Mouse (Mus musculus): ENCODE data around the gene Cd247. TPM values are rescaled to one million over a fixed set of nuclear protein-coding genes. Genes with fewer than 3 reads are reported as not detected.
"Not testable (repeated sequence)": the region's sequence is repeated elsewhere in the genome, so short reads cannot be mapped to it uniquely, and the experiment has no call there.

Cd247 gene
- 1 to 10 TPM in 1 of 2 experiments, under 1 TPM in 1; 0.67 to 2.3 TPM for total RNA-seq (2021)
- long read RNA-seq, experiment 1, result 0 reads
- long read RNA-seq, experiment 2, partial matches to known transcripts, result 0 of 2 reads
- long read RNA-seq, experiment 2, other reads (novel, unspliced or antisense), result 1 of 2 reads

DNA sequence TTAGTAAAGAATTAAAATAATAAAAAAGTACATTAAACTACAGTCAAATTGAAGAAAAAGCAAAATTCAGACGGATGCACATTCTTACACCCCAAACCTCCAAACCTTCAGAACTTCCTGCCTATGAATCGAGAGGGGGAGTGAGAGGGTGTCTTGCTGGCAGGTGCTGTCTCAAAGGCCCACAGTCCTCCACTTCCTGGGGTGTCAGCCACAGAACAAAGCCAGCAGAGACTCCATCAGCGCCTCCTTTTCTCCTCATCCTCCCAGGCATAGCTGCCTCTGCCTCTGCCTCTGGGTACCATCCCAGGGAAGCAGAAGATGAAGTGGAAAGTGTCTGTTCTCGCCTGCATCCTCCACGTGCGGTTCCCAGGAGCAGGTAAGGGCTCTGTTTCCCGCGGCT lies at the start of gene Cd247:
TSS of gene Cd247 (plus strand) at position 171 of the 400 bp plus-strand sequence.
- intact Hi-C loops (cut with DNase I), result no loop called here
- DNase-seq, result no peak

DNA sequence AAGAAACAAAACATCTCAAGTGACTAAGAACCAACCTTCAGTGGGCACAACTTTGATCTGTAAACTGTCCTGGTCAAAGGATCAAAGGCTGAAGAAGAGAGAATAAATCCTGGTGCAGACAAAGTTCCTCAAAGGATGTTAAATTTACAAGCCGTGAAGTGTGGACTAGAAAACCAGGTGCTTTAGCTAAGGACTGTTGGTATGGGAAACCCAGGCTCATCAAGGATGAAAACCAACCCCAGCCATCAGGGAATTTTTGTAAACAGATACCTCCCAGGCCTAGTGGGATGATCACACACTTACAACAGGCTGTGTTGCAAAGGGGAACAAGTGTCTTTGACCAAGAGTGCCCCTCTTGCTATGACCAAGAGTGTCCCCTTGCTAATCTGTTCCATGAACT lies 49.5 kb upstream of the Cd247 start:
- DNase-seq, result no peak
- intact Hi-C loops (cut with DNase I), result loop anchor here (5.0 kb wide), 1 partner anchor 152 kb away; no protein-coding TSS in a partner anchor

DNA sequence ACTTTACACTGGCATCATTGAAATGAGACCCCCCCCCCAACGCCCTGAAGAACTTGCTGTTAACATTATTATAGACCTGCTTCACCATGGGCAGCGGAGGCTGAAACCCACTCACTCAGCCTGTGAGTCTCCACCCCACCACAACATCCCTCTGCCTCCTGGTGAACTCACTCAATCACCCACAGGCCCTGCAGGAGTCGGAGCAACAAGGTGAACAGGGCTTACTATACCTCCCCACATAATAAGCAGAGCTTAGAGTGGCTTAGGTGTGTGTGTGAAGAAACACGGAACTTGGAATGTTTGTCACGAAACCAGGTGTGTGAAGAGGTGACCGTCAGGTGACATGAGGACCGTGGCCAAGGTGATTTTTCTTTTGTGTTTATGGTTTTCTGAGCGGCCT lies 46.5 kb upstream of the Cd247 start:
- intact Hi-C loops (cut with DNase I), result no loop called here

DNA sequence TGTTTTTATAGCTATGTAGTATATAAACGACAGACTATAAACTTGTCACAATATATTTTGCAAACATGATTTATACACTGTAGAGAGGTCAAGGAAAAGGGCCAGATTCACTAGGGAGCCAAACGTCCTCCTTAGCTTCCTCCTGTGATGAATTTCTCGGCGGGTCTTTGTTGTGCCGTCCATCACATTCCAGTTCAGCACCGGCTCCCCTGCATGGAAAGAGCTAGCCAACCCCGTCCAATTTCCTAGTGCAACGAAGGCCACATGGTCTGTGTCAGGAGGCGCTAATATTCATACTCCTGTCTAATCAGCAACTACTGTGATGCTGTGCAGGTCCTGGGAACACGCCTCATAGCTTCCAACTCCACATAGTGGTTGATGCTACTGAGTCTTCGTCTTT lies 40.4 kb upstream of the Cd247 start:
- intact Hi-C loops (cut with DNase I), result no loop called here
- no peak for DNase-seq

More for the DNA sequence above, 46.5 kb upstream of the Cd247 start:
- no peak for DNase-seq

DNA sequence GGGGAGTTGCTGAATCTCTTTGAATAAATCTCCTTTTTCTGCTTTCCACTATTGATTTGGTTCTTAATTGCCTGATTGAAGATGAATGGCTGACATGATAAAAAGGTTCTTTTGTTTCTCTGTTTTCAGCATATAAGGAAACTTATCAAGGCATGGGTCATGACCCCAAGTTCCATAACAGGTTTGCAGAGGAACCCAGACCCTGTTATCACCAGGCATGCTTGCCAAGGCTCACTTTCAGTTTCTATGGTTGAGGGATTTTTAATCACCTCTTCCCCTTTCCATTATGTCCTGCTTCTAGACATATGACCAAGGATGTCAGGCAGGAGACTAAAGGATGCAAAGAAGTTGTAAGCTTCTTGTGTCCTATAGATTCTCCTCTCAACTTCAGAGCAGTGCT lies 37.3 kb upstream of the Cd247 start:
- intact Hi-C loops (cut with DNase I), result no loop called here
- DNase-seq, result no peak

DNA sequence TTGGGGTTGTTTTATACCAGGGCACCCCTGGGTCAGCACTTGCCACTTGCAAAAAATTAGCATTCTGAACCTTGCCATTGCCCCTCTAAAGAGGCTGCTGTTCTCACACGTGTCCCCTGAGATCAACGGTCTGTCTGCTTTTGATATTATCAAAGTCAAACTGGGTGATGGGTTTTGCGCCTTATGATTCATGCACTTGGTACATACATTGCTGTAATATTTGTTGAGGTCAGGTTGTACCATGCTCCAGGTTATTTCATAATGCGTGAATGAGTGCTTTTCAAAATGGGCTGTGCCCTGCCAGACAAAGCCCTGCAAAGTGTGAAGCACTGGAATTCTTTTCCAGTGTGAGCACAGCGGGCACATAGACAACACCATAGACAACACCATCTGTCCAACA lies 36.6 kb upstream of the Cd247 start:
- intact Hi-C loops (cut with DNase I), result no loop called here
- no peak for DNase-seq

DNA sequence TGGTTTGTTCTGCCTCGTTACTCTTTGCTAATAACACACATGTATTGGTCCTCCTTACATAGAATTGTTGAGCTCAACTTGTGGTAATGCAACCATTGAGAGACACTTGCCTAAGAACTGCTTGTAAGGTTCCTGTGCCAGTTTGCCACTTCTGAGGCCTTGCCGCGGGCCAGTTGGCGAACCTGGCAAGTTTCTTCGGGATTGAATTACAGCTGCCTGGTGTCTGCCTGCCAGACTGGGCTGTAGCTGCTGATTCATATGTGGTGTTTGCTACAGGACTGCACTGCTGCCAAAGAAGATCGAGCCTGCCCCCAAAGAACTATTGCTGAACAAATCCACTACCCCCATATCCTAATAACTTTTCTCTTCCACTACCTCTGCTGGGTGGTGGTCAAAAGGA lies 34.3 kb upstream of the Cd247 start:
- peak; percentile 60 to 68 for DNase-seq
- intact Hi-C loops (cut with DNase I), result no loop called here

DNA sequence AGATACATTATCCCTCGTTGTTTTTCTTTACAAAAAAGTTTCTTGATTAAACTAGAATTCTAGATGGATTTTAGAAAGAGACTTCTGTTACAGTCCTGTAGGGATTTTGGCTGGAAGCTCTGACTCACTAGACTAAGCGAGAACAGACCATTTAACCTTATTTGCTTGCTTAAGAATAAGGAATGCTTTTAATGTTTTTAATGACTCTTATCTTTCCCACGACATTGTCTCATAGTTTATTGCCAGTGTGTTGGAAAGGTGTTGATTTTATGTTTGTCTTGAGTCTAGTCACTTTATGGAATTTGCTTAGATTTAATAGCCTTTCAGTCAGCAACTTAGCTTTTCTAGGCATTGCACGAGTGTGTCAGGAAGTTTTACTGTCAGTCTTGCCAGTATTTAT lies 33.3 kb upstream of the Cd247 start:
- intact Hi-C loops (cut with DNase I), result no loop called here

DNA sequence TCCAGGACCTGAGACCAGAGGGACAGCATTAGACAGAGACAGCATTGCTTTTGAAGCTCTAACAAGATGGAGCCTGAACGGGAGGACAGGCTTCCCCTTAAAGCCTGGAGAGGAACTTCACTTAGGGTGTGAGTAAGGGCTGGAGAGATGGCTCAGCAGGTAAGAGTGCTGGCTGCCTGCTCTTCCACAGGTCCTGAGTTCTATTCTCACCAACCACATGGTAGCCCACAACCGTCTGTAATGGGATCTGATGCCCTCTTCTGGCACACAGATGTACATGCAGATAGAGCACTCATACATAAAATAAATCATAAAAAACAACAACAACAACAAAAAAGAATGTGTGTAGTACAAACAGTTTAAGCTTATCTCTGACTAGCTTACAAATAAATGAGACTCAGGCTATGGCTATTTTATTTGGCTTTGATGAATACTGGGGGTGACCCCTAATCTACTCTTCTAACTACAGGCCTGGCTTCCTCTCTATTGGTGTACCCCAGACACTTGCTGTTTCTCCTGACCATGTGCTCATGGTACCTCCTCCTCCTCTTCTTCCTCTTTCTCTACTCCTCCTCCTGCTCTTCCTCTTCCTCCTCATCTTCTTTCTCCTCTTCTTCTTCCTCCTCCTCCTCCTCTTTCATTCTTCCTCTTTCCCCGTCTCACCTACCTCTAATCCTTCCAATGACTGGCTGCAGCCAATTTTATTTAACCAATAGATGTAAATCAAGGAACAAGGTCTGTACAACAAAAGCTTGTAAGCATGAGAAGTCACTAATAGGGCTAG lies 26.8 kb upstream of the Cd247 start:
- no peak for DNase-seq
- intact Hi-C loops (cut with DNase I), result no loop called here

More for the DNA sequence above, 33.3 kb upstream of the Cd247 start:
- no peak for DNase-seq

DNA sequence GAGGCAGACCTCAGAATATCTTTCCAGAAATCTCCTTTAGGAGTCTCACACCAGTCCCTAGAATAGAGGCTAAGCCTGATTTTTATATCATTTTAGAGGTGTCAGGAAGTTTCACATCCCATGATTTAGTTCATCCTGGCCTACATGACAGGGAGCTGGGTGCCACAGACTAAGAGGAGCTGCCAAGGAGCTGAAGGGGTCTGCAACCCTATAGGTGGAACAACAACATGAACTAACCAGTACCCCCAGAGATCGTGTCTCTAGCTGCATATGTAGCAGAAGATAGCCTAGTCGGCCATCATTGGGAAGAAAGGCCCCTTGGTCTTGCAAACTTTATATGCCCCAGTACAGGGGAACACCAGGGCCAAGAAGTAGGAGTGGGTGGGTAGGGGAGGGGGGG lies 26.0 kb upstream of the Cd247 start:
- DNase-seq; intact Hi-C loops (cut with DNase I): not testable (repeated sequence)

DNA sequence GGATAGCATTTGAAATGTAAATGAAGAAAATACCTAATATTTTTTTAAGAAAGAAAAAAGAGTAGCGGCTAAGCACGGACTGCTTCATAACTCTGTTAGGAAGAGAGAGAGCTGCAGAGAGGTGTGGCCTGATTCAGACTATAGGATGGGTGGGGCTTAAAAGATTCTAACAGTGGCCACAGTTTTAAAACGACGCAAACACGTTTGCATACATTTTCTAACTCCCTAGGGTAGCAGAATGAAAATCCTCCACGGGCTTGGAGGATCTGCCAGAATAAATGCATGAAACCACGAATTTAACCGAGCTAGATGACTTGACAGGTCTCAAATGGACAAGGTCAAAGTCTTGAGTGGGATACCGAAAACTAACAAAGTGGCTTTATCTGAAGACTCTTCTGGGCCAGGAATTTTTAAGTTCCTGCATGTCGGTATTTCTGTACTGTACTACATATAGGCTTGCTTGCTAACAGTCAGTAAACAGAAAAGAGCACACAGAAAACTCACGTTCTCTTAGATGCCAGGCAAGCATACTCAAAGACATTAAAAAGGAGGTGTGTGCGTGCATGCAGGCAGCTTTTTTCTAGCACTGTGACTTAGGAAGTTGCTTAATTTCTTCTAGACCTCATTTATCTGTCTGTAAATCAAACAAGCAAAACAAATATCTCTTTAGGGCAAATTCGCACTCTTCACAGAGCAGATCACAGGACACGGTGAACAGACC lies 25.4 kb upstream of the Cd247 start:
- intact Hi-C loops (cut with DNase I), result no loop called here
- DNase-seq, result no peak

DNA sequence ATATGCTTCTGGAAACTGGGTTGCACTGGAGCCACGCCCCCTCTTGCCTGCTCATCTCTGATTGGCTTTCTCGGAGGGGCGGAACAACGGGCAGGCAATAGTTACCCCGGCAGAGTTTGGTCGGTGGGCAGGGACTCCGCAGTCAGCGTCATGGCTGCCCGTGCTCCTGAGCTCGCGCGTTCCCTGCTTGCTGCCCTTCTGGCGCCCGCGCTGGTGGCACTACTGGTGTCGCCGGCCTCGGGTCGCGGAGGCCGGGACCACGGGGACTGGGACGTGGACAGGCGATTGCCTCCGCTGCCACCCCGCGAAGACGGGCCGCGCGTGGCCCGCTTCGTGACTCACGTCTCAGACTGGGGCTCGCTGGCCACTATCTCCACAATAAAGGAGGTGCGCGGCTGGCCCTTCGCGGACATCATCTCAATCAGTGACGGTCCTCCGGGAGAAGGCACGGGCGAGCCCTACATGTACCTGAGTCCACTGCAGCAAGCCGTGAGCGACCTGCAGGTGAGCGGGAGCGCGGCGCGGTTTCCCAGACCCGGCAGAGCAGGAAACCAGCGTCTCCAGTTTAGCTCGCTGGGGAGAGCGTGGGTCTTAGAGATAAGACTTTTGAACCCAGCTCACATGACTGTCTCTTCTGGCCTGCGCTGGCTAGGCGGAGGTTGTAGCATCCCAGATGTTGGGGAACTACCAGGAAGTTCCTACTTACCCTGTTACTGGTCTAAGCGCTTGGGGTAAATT lies 24.7 kb upstream of the Cd247 start, which contains the start of gene Creg1:
TSS of gene Creg1 (plus strand) at position 112 of the 738 bp plus-strand sequence.
- DNase-seq, result peak; percentile 89 to 93

DNA sequence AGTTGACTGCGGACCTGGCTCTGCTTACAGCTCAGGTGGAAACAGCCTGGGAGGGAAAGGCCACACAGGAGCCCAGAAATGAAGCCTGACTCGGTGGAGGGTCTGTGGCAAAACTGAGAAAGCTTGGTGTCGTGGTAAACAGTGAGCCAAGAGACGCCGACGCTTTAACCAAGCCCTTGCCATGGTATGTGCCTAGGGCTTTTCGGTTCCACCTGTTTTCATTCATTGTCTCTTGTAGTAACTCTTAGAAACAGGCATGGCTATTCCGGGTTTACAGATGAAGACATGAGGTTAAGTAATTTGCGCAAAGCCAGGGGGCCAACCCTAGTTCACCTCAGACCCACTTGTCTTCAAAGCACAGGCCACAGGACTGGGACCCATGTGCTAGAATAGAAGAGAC lies 23.9 kb upstream of the Cd247 start:
- intact Hi-C loops (cut with DNase I), result no loop called here
- no peak for DNase-seq

More for the DNA sequence above, 24.7 kb upstream of the Cd247 start, which contains the start of gene Creg1:
- intact Hi-C loops (cut with DNase I), result no loop called here

DNA sequence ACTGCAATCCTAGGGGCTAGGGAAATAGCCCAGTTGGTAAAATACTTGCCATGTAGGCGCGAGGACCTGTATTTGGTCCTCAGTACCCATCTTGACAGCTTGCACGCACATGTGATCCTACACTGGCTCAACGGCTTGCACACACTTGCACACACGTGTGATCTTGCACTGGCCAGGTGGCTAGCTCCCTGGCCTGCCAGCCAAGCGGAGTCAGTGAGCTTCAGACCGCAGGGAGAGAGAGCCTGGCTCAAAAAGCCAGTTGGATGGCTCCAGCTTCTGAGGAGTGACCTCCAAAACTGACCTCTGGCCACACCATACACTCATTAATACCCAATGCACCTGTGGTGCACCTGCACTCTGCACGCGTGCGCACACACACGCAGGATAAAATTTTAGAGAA lies 23.4 kb upstream of the Cd247 start:
- intact Hi-C loops (cut with DNase I), result no loop called here
- no peak for DNase-seq

DNA sequence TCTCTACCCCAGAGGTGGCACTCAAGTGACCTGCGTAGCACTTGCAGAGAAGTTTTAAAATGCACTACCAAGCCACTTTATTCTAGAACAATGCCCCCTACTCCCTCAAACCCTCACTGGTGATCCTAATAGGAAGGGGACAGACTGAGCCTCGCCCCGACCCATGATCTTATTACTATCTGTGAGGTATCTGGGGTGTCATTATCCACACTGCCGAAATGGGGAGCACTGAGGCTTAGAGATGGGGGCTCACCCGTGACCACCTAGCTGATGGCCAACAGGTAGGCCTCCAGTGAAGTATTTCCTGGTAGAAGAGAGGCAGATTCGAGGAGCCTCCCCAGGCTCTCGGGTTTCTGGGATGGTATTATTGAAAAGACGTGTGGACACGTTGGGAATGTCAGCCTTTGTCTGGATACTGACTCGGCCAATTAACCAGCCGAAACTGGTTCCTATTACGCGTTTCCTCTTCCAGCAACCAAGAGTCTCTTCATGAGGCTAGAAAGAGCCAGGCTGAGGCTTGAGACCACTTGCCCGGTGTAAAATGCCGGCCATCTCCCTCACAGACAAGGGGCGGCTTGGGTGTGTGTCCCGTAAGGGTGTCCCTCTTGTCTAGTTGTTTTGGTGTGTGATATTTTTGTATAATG lies 22.7 kb upstream of the Cd247 start:
- no peak for DNase-seq
- intact Hi-C loops (cut with DNase I), result no loop called here

DNA sequence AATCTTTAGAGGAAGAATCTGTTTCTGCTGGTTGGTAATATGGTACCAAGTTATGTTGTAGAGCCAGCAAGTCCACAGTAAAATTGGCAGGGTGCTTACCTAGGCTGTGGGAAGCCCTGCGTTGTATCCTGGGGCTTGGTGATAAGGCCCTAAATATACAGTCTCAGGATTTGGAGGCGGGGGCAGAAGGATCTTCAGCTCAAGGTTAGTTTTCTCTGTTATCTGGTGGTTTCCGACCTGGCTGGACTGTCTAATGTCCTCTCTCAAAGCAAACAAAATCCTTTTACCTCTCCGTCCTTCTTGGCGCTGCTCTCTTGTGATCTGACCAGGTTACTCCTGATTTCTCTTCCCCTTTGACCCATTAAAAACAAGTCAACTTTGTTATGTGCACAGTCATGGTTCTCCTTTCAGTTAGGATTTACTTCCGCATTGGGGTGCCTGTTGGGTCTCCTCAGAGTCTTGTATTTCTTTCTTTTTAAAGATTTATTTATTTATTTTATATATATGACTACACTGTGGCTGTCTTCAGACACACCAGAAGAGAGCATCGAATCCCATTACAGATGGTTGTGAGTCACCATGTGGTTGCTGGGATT lies 22.1 kb upstream of the Cd247 start:
- no peak for DNase-seq

DNA sequence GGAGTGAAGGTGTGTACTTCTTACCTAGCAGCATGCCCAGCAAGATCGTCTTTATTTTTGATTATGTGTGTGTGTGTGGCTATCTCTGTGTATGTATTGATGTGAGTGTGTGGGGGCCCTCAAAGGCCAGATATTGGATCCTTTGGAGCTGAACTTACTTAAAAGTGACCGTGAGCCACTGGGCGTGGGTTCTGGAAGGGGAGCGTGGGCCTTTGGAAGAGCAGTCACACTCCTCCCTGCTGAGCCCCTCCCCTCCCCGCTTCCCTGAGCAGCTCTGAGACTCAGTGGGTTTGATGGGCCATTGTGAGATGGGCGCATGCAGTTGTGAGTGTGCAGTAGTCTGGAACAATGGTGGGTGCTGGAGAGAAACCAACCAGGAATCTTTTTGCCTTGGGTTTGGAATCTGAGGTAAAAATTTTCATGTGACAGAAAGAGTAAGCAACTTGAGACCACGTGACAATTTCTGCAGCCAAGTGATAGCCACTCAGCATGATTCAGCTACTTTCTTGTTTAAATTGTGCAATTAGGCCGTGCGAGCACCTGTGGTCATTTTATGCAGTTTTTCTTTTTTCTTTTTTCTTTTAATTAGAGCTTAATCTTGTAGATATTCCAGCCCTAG lies 19.5 kb upstream of the Cd247 start:
- intact Hi-C loops (cut with DNase I), result no loop called here
- DNase-seq, result no peak

More for the DNA sequence above, 22.1 kb upstream of the Cd247 start:
- intact Hi-C loops (cut with DNase I), result no loop called here

DNA sequence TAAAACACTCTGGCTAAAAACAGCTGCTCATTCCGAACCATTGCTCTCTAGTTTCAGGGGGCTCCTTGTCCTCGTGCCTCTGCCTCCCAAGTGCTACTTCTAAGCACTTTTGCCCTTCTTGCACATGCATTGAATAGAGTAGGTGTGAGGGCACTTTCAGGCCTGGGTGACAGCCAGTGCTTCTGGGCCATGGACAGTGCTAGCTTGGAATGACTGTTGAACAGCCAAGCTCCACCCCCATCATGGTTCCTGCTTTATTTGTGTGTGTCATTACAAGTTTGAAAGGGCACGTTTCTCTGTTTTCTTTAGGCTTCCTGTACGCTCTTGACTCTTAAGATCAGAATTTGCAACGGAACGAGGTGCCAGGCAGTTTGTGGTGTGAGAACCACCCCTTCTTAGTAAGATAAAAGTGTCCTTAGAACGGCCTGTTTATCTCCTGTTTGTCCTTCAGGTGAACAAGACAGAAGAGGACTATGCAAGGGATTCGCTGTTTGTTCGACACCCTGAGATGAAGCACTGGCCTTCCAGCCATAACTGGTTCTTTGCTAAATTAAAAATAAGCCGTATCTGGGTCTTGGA lies 18.2 kb upstream of the Cd247 start:
- intact Hi-C loops (cut with DNase I), result loop anchor here (5.0 kb wide), 1 partner anchor 232 kb away; the partner anchor contains the start of gene Pou2f1
- no peak for DNase-seq

DNA sequence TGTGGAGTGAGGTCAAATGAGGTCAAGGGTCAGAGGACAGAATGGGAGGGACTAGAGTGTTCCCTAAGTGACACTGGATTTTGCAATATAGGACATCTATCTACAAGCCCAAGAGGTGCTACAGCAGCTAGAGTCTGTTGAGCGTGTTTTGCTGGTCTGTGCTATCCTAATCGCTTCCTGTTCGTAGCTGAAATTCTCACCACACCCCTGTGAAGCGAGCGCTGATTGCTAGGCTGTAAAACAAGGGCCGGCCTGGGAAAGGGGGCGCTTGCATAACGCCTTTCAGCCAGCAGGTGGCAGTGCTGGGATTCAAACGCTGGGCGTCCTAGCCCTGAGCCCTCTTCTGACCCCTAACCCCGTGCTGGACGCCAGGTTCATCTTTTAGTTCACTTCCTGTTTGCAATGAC lies 17.0 kb upstream of the Cd247 start:
- intact Hi-C loops (cut with DNase I), result loop anchor here (5.0 kb wide), 1 partner anchor 231 kb away; the partner anchor contains the start of gene Pou2f1
- DNase-seq, result peak; percentile 70 to 71
